Mouse (Mus musculus): Measurements from ENCODE around the gene Klk1b4. TPM values are rescaled to one million over a fixed set of nuclear protein-coding genes. Genes with fewer than 3 reads are reported as not detected.
"Not testable (repeated sequence)": the region's sequence is repeated elsewhere in the genome, so short reads cannot be mapped to it uniquely, and the experiment has no call there.

Klk1b4 gene
- total RNA-seq (2021), result not detected
- long read RNA-seq, experiment 1, result 0 reads
- long read RNA-seq, experiment 2, result 0 reads

DNA sequence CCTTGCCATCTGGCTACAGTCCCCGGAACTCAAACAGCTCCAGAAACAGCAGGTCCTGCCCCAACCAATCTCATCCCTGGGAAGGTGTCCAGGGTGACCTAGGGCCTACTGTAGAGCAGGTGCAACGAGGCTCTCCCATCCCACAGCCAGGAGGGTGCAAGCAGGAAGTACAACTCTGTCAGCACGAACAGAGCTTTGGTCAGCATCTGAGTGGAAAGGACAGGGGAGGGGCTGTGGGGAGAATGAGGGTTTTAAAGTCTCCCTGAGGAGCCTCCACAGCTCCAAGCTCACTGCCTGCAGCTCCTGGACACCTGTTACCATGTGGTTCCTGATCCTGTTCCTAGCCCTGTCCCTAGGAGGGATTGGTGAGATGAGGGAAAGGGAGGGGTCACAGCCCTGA lies at the start of gene Klk1b4:
Gene Klk1b4, plus strand, starts transcription at position 301 of the 400 bp plus-strand sequence.
- DNase-seq (ENCODE audit: extremely low spot score in 1 of 2, low spot score in 2 of 2); intact Hi-C loops (cut with DNase I); H3K4me3 ChIP-seq; H3K27ac ChIP-seq: not testable (repeated sequence)

DNA sequence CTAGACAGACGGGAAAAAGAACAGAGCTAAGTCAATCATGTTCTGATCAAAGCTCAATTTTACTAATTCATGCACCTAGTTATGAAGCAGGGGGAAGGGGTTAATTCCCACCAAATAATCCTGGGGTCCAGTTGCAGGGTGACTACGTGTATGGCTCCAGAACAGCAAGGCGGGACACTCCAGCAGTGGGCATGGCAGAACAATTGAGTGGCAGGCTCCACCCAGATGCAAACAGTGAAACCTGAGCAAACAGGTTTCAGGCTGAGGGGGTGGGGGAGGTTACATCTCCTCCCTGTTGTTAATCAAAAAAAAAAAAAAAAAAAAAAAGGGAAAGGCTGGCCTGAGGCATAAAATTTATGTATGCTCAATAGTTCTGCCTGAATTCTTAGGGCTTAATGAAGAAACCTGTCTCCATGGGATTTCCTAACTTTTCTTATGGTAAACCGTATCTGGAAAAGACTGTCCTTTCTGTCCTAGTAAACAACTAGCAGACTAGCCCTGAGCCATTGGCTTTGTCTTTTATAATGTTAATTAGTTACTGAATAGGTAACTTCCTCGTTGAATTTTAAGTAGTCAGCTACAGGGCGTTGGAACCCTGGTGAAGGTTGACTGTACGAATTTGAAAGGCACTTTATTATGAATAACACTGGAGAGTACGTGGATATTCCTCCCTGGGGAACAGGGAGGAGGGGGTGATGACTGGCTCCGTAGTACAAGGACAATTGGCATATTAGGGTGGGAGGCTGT lies 27.8 kb upstream of the Klk1b4 start:
- intact Hi-C loops (cut with DNase I), result no loop called here
- Histone ChIP-seq H3K4me3 (no peak overlapping the region), H3K27ac (no peak overlapping the region)
- TF ChIP-seq CTCF (IDR thresholded peaks at IDR 0.05), result no peak
- no peak for DNase-seq (ENCODE audit: extremely low spot score in 1 of 2, low spot score in 2 of 2)

- H3K27ac ChIP-seq; H3K4me3 ChIP-seq; DNase-seq (ENCODE audit: extremely low spot score in 1 of 2, low spot score in 2 of 2); intact Hi-C loops (cut with DNase I): not testable (repeated sequence)
Observed at GRCm38 (mm10) chr7:44186516-44186915, 20.7 kb upstream of the Klk1b4 start.

DNA sequence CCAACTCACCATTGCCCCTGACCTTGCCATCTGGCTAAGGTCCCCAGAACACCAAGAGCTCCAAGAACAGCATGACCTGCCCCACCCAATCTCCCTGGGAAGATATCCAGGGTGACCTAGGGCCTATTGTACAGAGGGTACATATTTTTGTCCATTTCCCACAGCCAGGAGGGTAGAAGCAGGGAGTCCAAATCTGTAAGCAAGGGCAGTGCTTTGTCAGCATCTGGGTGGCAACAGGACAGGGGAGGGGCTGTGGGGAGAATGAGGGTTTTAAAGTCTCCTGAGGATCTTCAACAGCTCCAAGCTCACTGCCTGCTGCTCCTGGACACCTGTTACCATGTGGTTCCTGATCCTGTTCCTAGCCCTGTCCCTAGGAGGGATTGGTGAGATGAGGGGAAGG lies 19.3 kb upstream of the Klk1b4 start, which contains the start of gene Klk1b24:
Gene Klk1b24, plus strand, starts transcription at position 301 of the 400 bp plus-strand sequence.
- H3K4me3 ChIP-seq; intact Hi-C loops (cut with DNase I); H3K27ac ChIP-seq; DNase-seq (ENCODE audit: extremely low spot score in 1 of 2, low spot score in 2 of 2): not testable (repeated sequence)

GRCm38 (mm10) chr7:44193466-44193865 lies 13.8 kb upstream of the Klk1b4 start:
- H3K27ac ChIP-seq; H3K4me3 ChIP-seq; intact Hi-C loops (cut with DNase I); DNase-seq (ENCODE audit: extremely low spot score in 1 of 2, low spot score in 2 of 2): not testable (repeated sequence)

- no peak for TF ChIP-seq CTCF (IDR thresholded peaks at IDR 0.05)
- intact Hi-C loops (cut with DNase I), result no loop called here
- DNase-seq (ENCODE audit: extremely low spot score in 1 of 2, low spot score in 2 of 2), result no peak
- no peak within 1 kb of the TSS for H3K4me3 ChIP-seq
- no peak within 1 kb of the TSS for H3K27ac ChIP-seq
Observed at GRCm38 (mm10) chr7:44197891-44198290, 9.3 kb upstream of the Klk1b4 start, which contains the start of gene Klk1b3. TSS of gene Klk1b3 (plus strand) at chr7:44198191.

- intact Hi-C loops (cut with DNase I), result no loop called here
- H3K4me3 ChIP-seq, result no peak overlapping the region
- TF ChIP-seq CTCF (IDR thresholded peaks at IDR 0.05), result no peak
- no peak overlapping the region for H3K27ac ChIP-seq
- no peak for DNase-seq (ENCODE audit: extremely low spot score in 1 of 2, low spot score in 2 of 2)
Observed at GRCm38 (mm10) chr7:44208307-44208706, 1.1 kb downstream of the Klk1b4 start.

DNA sequence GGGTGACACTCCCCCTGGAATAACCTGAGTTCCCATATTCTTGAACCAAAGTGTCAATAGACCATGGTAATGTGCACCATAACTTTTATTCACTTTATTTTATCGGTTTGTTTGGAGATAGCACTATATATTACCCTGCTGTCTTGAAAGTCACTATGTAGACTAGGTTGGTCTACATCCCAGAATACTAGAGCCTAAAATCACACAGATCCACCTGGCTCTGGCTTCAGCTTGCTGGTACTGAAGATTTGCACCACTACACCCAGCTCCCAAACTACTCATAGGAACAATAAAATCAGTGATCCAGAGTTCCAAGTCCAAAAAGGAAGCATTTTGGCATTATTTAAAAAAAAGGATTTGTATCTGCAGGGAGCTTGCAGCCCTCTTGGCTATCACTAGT lies 8.4 kb downstream of the Klk1b4 start, which contains the start of gene Klk1b5:
Gene Klk1b5, plus strand, starts transcription at position 301 of the 400 bp plus-strand sequence.
- no peak within 1 kb of the TSS for H3K27ac ChIP-seq
- no peak within 1 kb of the TSS for H3K4me3 ChIP-seq
- no peak for TF ChIP-seq CTCF (IDR thresholded peaks at IDR 0.05)
- DNase-seq (ENCODE audit: extremely low spot score in 1 of 2, low spot score in 2 of 2), result no peak
- intact Hi-C loops (cut with DNase I), result loop anchor here (5.0 kb wide), 1 partner anchor 283 kb away; the partner anchor contains the start of gene Klk15

GRCm38 (mm10) chr7:44221601-44222000 lies 14.4 kb downstream of the Klk1b4 start:
- H3K27ac ChIP-seq; DNase-seq (ENCODE audit: extremely low spot score in 1 of 2, low spot score in 2 of 2); H3K4me3 ChIP-seq; intact Hi-C loops (cut with DNase I): not testable (repeated sequence)

DNA sequence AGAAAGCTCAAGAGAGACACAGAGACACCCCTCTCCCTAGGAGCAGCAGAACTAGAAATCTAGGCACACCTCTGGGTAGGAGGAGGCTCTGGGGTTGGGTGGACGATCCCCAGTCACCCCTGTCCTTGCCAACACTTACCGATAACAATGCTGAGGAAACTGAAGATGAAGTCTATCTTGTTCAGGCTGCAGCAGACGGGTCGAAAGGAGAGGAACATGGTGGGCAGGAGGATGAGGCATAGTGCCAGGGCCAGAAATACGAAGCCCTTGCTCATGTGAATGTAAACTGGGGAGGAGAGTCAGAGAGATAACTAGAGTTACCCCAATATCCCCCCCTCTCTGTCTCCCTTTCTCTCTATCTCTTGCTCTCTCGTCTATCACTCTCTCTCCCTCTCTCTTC lies 15.1 kb downstream of the Klk1b4 start:
- H3K27ac ChIP-seq; DNase-seq (ENCODE audit: extremely low spot score in 1 of 2, low spot score in 2 of 2); intact Hi-C loops (cut with DNase I); H3K4me3 ChIP-seq: not testable (repeated sequence)

DNA sequence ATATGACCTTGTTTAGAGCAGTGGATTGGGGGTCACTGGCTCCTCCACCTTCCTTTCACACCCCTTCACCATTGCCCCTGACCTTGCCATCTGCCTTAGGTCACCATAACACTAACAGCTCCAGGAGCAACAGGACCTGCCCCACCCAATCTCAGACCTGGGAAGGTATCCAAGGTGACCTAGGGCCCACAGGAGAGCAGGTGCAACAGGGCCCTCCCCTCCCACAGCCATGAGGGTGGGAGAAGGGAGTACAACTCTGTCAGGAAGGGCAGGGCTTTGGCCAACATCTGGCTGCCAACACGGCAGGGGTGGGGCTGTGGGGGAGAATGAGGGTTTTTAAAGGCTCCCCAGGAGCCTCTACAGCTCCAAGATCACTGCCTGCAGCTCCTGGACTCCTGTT lies 17.8 kb downstream of the Klk1b4 start, which contains the start of gene Klk1:
Gene Klk1, plus strand, starts transcription at position 285 of the 400 bp plus-strand sequence.
- DNase-seq (ENCODE audit: extremely low spot score in 1 of 2, low spot score in 2 of 2), result no peak
- Histone ChIP-seq H3K27ac (no peak within 1 kb of the TSS), H3K4me3 (no peak within 1 kb of the TSS)
- intact Hi-C loops (cut with DNase I), result no loop called here
- TF ChIP-seq CTCF (IDR thresholded peaks at IDR 0.05), result no peak

- DNase-seq (ENCODE audit: extremely low spot score in 1 of 2, low spot score in 2 of 2), result no peak
- TF ChIP-seq CTCF (IDR thresholded peaks at IDR 0.05), result no peak
- H3K27ac ChIP-seq, result no peak within 1 kb of the TSS
- no peak within 1 kb of the TSS for H3K4me3 ChIP-seq
- intact Hi-C loops (cut with DNase I), result no loop called here
Observed at GRCm38 (mm10) chr7:44235909-44236308, 28.7 kb downstream of the Klk1b4 start, which contains the start of gene Gm36864. TSS of gene Gm36864 (plus strand) at chr7:44236177.

DNA sequence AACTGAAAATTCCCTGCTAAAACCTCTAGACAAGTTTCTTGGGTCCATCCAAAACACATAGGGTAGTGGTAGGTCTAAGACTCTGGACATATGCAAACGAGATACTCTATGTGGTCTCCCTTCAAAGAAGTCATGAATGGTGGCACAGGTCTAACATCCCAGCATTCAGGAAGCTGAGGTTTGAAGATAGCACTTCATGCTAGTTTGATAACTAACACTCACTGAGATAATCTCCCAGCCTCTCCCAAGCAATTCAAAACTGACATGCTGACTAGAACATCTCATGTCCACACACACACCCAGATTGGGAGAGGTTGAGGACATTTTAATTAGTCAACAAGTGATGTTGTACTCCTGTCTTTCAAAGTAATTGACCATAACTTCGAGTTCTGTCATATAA lies 32.7 kb downstream of the Klk1b4 start:
- no peak overlapping the region for H3K4me3 ChIP-seq
- no peak for TF ChIP-seq CTCF (IDR thresholded peaks at IDR 0.05)
- no peak for DNase-seq (ENCODE audit: extremely low spot score in 1 of 2, low spot score in 2 of 2)
- intact Hi-C loops (cut with DNase I), result no loop called here
- no peak overlapping the region for H3K27ac ChIP-seq

Data from left cerebral cortex, adult 2 months (tissue).